In the genomic region with DNA sequence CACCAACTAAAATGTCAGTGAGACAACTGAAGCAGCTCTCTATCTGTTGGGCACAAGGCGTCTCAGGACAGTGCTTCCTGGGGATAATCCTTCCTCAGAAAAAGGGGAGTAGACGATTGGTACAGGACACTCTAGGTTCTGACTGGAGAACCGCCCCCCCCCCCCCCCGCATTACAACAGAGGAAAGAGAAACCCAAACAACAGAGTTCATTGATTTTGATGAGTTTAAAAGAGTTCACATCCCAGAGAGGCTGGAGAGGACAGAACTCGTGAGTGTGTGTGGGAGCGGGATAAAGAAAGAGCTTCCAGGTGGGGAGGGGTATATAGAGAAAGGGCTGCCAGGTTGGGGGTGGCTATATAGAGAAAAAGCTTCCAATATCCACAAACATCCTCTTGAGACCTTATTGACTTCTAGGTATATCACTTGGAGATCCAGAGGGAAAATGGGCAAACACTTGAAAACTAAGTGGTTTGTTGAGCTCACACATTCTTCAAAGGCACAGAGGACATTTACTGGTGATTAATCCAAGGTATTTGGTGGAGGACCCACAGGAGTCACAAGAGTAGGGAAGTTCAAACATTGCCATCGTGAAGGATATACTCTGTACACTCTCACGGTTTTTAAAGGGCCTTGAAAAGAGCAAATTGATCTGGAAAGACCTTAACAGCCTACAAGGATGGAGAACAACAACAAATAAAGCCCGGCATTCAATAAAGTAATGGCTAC, we compare ENCODE assay signal across 24 mouse cellular contexts.
"Had no signal": no experiment of that assay in that cellular context is flagged by ENCODE, and none has a peak within 500 bp of the region (broad histone marks: within the 10 kb centered on the region; RNA-seq: fewer than 3 reads in every experiment).

No protein-coding gene starts in this region.

- H3K36me3 ChIP-seq: heart, embryonic 10.5 days; heart, embryonic 12.5 days; hindbrain, embryonic 10.5 days; hindbrain, embryonic 12.5 days; intestine, embryonic 15.5 days; limb, embryonic 10.5 days had no signal

- ATAC-seq: forebrain, embryonic 16.5 days; hindbrain, embryonic 16.5 days; inflammation-experienced regulatory T-cells, adult 6 months; intestine, embryonic 15.5 days; intestine, postnatal 0 days had no signal

- H3K4me1 ChIP-seq: heart, embryonic 12.5 days; hindbrain, embryonic 10.5 days; hindbrain, embryonic 12.5 days; intestine, embryonic 15.5 days; limb, embryonic 10.5 days had no signal

- H3K9ac ChIP-seq: heart, embryonic 12.5 days; hindbrain, embryonic 12.5 days; hindbrain, embryonic 14.5 days; intestine, embryonic 15.5 days had no signal

- H3K27ac ChIP-seq: gastrocnemius, adult 2 months; heart, embryonic 10.5 days; hindbrain, embryonic 10.5 days; hindbrain, embryonic 12.5 days; hindbrain, embryonic 14.5 days; intestine, embryonic 15.5 days; layer of hippocampus, adult 2 months; left cerebral cortex, adult 2 months; limb, embryonic 10.5 days had no signal

- H3K27me3 ChIP-seq: intestine, embryonic 15.5 days had no signal

- H3K4me2 ChIP-seq: heart, embryonic 12.5 days; hindbrain, embryonic 12.5 days; hindbrain, embryonic 14.5 days; intestine, embryonic 15.5 days had no signal

- H3K9me3 ChIP-seq: heart, embryonic 10.5 days; heart, embryonic 12.5 days; hindbrain, embryonic 10.5 days; hindbrain, embryonic 12.5 days; intestine, embryonic 15.5 days; limb, embryonic 10.5 days had no signal

- H3K4me3 ChIP-seq: gastrocnemius, adult 2 months; heart, embryonic 10.5 days; heart, embryonic 12.5 days; hindbrain, embryonic 10.5 days; hindbrain, embryonic 12.5 days; intestine, embryonic 15.5 days; layer of hippocampus, adult 2 months; left cerebral cortex, adult 2 months; limb, embryonic 10.5 days had no signal

- DNase-seq: gastrocnemius, adult 2 months; gastrocnemius, postnatal 10 days; gastrocnemius, postnatal 25 days; heart, adult 18-20 months; heart, postnatal 10 days; heart, postnatal 4 days; kidney, adult 18-20 months; kidney, adult 8-10 months; kidney, postnatal 10 days; kidney, postnatal 25 days; kidney, postnatal 4 days had no signal
